Mouse (Mus musculus) forebrain, postnatal 0 days (tissue): ENCODE data around the gene Scyl3. TPM values are rescaled to one million over a fixed set of nuclear protein-coding genes. Genes with fewer than 3 reads are reported as not detected.
A peak's percentile ranks its signal among the peaks of the same experiment; 100 is the strongest.

ENCODE experiments used
- ATAC-seq: fragments of 200-750 bp; cut with Nextera tagmentation; 2 replicates; pipeline ENCODE4 v1.8.0; 2017; ENCODE audit warnings: mild to moderate bottlenecking, moderate library complexity
- DNase-seq: peaks from one replicate; pipeline ENCODE4 v3.0.0-alpha.2; 2015
- H3K27ac ChIP-seq: fragments of 300-500 bp; sonication (generic); 2 replicates; pipeline ENCODE4 v1.5.1; 2014; ENCODE audit warnings: low read depth, mild to moderate bottlenecking, antibody characterized with exemption, low read length, moderate library complexity, mixed read lengths
- H3K27me3 ChIP-seq: fragments of 300-500 bp; sonication (generic); 2 replicates; pipeline ENCODE4 v1.6.1; 2014; ENCODE audit warnings: mild to moderate bottlenecking, low read length, mixed read lengths; ENCODE audit not compliant: insufficient read depth
- H3K36me3 ChIP-seq: fragments of 300-500 bp; sonication (generic); 2 replicates; pipeline ENCODE4 v1.6.1; 2014; ENCODE audit warnings: mild to moderate bottlenecking, moderate library complexity; ENCODE audit not compliant: insufficient read depth
- H3K4me1 ChIP-seq: fragments of 300-500 bp; sonication (generic); 2 replicates; pipeline ENCODE4 v1.6.1; 2014; ENCODE audit warnings: antibody characterized with exemption; ENCODE audit not compliant: insufficient read depth
- H3K4me2 ChIP-seq: fragments of 300-500 bp; sonication (generic); 2 replicates; pipeline ENCODE4 v1.6.1; 2014; ENCODE audit warnings: low read depth, mild to moderate bottlenecking, moderate library complexity
- H3K4me3 ChIP-seq: fragments of 300-500 bp; sonication (generic); 2 replicates; pipeline ENCODE4 v1.5.1; 2014; ENCODE audit warnings: low read depth, low read length, mixed read lengths
- H3K9ac ChIP-seq: fragments of 300-500 bp; sonication (generic); 2 replicates; pipeline ENCODE4 v1.6.1; 2014; ENCODE audit warnings: mild to moderate bottlenecking
- H3K9me3 ChIP-seq: fragments of 300-500 bp; sonication (generic); 2 replicates; pipeline ENCODE4 v1.6.1; 2016; ENCODE audit warnings: low read length
- CTCF ChIP-seq: sonication (generic); IDR thresholded peaks from 2 replicates; pipeline ENCODE4 v1.5.1; 2016; ENCODE audit warnings: antibody characterized with exemption, control low read depth, low read depth
- WGBS: fragments of 180-500 bp; shearing (Covaris S2); extraction: QIAGEN DNeasy Blood & Tissue Kit; methylation state at CpG from one replicate; pipeline ENCODE4 v1.1.7; 2014; 5-methylcytosine and 5-hydroxymethylcytosine counted together
- polyA plus RNA-seq: library from polyadenylated mRNA; unstranded; fragments of >200 nt; fragmentation: Nextera tagmentation; extraction: Ambion mirVana; gene quantifications from 2 replicates; pipeline ENCODE4 v1.2.1, GENCODE M21; 2015
- total RNA-seq: library from RNA; depleted of rRNA; stranded (reverse); fragments of >200 nt; gene quantifications from 2 replicates; pipeline ENCODE4 v1.2.3, GENCODE M21; 2014

The Scyl3 gene
- total and polyA plus RNA-seq, 2 experiments from 2014 or later: 11.3 to 29.6 TPM

- Histone ChIP-seq H3K9me3 (no peaks in the 10 kb centered on the region), H3K4me2 (no peak overlapping the region), H3K36me3 (no peaks in the 10 kb centered on the region), H3K27me3 (no peaks in the 10 kb centered on the region), H3K4me1 (peaks cover 7% of the 10 kb centered on the region; the same call in 1 of the 2 replicates), H3K9ac (no peak overlapping the region), H3K27ac (no peak overlapping the region), H3K4me3 (no peak overlapping the region)
- TF ChIP-seq CTCF: no peak
- ATAC-seq (no peak), DNase-seq (no peak)
- WGBS: 87% methylated on average over 8 of the region's 8 CpGs
Observed at GRCm38 (mm10) chr1:163924093-163924492, 4.8 kb upstream of the Scyl3 start.

- peak; percentile 24; the same call in 1 of the 2 replicates for TF ChIP-seq CTCF
- Histone ChIP-seq H3K4me3 (peak overlapping the region; percentile 89), H3K9ac (peak overlapping the region; percentile 92), H3K9me3 (no peaks in the 10 kb centered on the region), H3K27ac (peak overlapping the region; percentile 94), H3K4me1 (peaks cover 17% of the 10 kb centered on the region), H3K27me3 (no peaks in the 10 kb centered on the region), H3K36me3 (peaks cover 18% of the 10 kb centered on the region), H3K4me2 (peak overlapping the region; percentile 78)
- WGBS: 2% methylated on average over 76 of the region's 77 CpGs
- DNase-seq: peak; percentile 97
- ATAC-seq: peak; percentile 94
Observed at GRCm38 (mm10) chr1:163929636-163930457, 947 bp downstream of the Scyl3 start.

DNA sequence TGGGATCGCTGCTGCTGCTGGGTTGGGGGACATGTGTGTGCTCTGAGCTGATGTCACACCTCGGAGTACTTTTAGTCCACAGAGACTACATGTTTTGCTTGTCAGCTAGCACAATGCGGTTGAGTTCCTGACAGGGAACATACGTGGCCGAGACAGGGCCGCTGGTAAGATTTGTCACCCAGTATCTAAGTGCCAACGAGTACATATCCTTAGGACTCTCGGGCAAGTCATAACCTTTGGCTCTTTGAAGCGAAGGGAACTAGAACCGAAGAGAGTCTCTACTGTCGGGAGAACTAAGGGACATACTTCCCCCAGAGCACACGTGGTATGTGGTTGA, 1.5 kb downstream of the Scyl3 start:
- peak overlapping the region; percentile 94 for H3K27ac ChIP-seq
- peak overlapping the region; percentile 92 for H3K9ac ChIP-seq
- H3K36me3 ChIP-seq: peaks cover 23% of the 10 kb centered on the region
- H3K4me2 ChIP-seq: peak overlapping the region; percentile 78
- H3K4me3 ChIP-seq: peak overlapping the region; percentile 89
- TF ChIP-seq CTCF: no peak
- peaks cover 17% of the 10 kb centered on the region for H3K4me1 ChIP-seq
- DNase-seq: peak; percentile 46
- no peaks in the 10 kb centered on the region for H3K9me3 ChIP-seq
- WGBS: 7% methylated on average over 12 of the region's 12 CpGs
- ATAC-seq: no peak
- no peaks in the 10 kb centered on the region for H3K27me3 ChIP-seq

GRCm38 (mm10) chr1:163931801-163932200, 2.9 kb downstream of the Scyl3 start:
- Histone ChIP-seq H3K4me3 (no peak overlapping the region), H3K36me3 (peaks cover 36% of the 10 kb centered on the region), H3K9ac (no peak overlapping the region), H3K9me3 (no peaks in the 10 kb centered on the region), H3K27me3 (no peaks in the 10 kb centered on the region), H3K27ac (no peak overlapping the region), H3K4me2 (no peak overlapping the region), H3K4me1 (peaks cover 17% of the 10 kb centered on the region)
- no peak for ATAC-seq
- 83% methylated on average over 8 of the region's 8 CpGs for WGBS
- DNase-seq: no peak
- TF ChIP-seq CTCF: no peak

DNA sequence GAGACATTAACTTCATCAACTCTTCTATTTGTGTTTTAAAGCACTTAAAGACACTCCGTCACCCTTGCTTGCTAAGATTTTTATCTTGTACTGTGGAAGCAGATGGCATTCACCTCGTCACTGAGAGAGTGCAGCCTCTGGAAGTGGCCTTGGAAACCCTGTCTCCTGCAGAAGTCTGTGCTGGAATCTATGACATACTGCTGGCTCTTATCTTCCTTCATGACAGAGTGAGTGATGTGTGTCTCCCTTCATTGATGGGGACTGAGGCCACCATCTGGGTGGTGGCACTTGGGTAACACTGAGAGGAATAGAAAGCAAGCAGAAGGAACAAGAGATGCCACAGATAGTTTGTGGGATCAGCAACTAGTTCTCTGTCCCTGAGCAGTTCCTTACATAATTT, 5.7 kb downstream of the Scyl3 start:
- 91% methylated on average over 2 of the region's 2 CpGs for WGBS
- DNase-seq (no peak), ATAC-seq (no peak)
- H3K27me3 ChIP-seq: no peaks in the 10 kb centered on the region
- H3K4me2 ChIP-seq: no peak overlapping the region
- no peak overlapping the region for H3K4me3 ChIP-seq
- H3K9ac ChIP-seq: no peak overlapping the region
- peaks cover 59% of the 10 kb centered on the region for H3K36me3 ChIP-seq
- H3K4me1 ChIP-seq: peaks cover 10% of the 10 kb centered on the region
- no peaks in the 10 kb centered on the region for H3K9me3 ChIP-seq
- no peak overlapping the region for H3K27ac ChIP-seq
- no peak for TF ChIP-seq CTCF

- no peak for TF ChIP-seq CTCF
- 73% methylated on average over 6 of the region's 6 CpGs for WGBS
- H3K36me3 ChIP-seq: peaks cover 86% of the 10 kb centered on the region
Observed at GRCm38 (mm10) chr1:163942056-163942455, 13.2 kb downstream of the Scyl3 start.

GRCm38 (mm10) chr1:163953396-163953795, 24.5 kb downstream of the Scyl3 start:
- H3K36me3 ChIP-seq: peaks cover 46% of the 10 kb centered on the region
- 88% methylated on average over 2 of the region's 2 CpGs for WGBS
- H3K4me3 ChIP-seq: no peak overlapping the region

More at GRCm38 (mm10) chr1:163942056-163942455, 13.2 kb downstream of the Scyl3 start:
- ATAC-seq (no peak), DNase-seq (no peak)
- Histone ChIP-seq H3K27ac (no peak overlapping the region), H3K9me3 (no peaks in the 10 kb centered on the region), H3K4me2 (no peak overlapping the region), H3K4me3 (no peak overlapping the region), H3K4me1 (no peaks in the 10 kb centered on the region), H3K27me3 (no peaks in the 10 kb centered on the region), H3K9ac (no peak overlapping the region)

More at GRCm38 (mm10) chr1:163953396-163953795, 24.5 kb downstream of the Scyl3 start:
- Histone ChIP-seq H3K4me2 (no peak overlapping the region), H3K27me3 (no peaks in the 10 kb centered on the region), H3K4me1 (no peaks in the 10 kb centered on the region), H3K9me3 (no peaks in the 10 kb centered on the region), H3K9ac (no peak overlapping the region), H3K27ac (no peak overlapping the region)
- TF ChIP-seq CTCF: no peak
- no peak for ATAC-seq
- DNase-seq: no peak
